Mouse (Mus musculus) embryonic fibroblast, embryonic 13.5 days (primary cell): Measurements from ENCODE around the gene Rufy4. TPM values are rescaled to one million over a fixed set of nuclear protein-coding genes. Genes with fewer than 3 reads are reported as not detected.

ENCODE experiments used
- H3K27ac ChIP-seq: 2 replicates; pipeline ENCODE4 v1.5.1; 2012; ENCODE audit warnings: low read length, control low read depth, inconsistent platforms; ENCODE audit not compliant: insufficient read depth
- H3K4me1 ChIP-seq: 2 replicates; pipeline ENCODE4 v1.6.1; 2011; ENCODE audit warnings: low read length; ENCODE audit not compliant: control insufficient read depth, insufficient read depth
- H3K4me3 ChIP-seq: 2 replicates; pipeline ENCODE4 v1.5.1; 2011; ENCODE audit warnings: mild to moderate bottlenecking, control low read depth, low read length; ENCODE audit not compliant: insufficient read depth
- CTCF ChIP-seq: IDR thresholded peaks from 2 replicates; pipeline ENCODE4 v1.5.1; 2011; ENCODE audit warnings: mild to moderate bottlenecking, control low read depth, low read length, moderate library complexity, borderline replicate concordance; ENCODE audit not compliant: insufficient read depth
- POLR2A ChIP-seq: IDR thresholded peaks from 2 replicates; pipeline ENCODE4 v1.6.1; 2011; ENCODE audit warnings: low read depth, mild to moderate bottlenecking, control low read depth, low read length, moderate library complexity
- polyA plus RNA-seq: library from polyadenylated mRNA; stranded (reverse); fragments of >200 nt; gene quantifications from 2 replicates; pipeline ENCODE4 v1.2.4, GENCODE M21; 2011; ENCODE audit warnings: low read depth; ENCODE audit not compliant: missing spikeins, insufficient read length

Rufy4 gene
- polyA plus RNA-seq, 1 experiment = 0.56 TPM

DNA sequence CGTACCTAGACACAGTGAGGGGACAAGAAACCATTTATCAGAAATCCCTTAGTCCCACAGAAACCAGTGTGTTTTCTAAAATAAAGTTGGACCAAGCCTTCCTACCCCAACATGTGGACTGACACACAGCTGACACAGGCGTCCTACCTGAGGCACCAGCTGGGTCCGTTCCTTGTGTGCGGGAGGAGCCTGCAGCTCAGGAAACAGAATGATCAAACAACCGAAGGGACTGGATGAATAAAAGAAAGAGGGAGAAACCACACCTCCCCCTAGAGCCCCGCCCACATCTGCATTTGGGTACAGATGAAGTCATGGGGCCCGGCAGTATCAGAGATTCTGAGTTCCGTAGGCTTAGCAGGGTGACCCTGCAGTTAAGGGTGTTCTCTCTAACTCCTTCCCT is 69.1 kb downstream of the Rufy4 start, which contains the start of gene Cxcr1:
Gene Cxcr1, minus strand, starts transcription at position 187 of the 400 bp plus-strand sequence.
- H3K27ac ChIP-seq = no peak within 1 kb of the TSS
- no peaks in the 10 kb centered on the region for H3K4me1 ChIP-seq
- TF ChIP-seq POLR2A = no peak
- no peak within 1 kb of the TSS for H3K4me3 ChIP-seq

DNA sequence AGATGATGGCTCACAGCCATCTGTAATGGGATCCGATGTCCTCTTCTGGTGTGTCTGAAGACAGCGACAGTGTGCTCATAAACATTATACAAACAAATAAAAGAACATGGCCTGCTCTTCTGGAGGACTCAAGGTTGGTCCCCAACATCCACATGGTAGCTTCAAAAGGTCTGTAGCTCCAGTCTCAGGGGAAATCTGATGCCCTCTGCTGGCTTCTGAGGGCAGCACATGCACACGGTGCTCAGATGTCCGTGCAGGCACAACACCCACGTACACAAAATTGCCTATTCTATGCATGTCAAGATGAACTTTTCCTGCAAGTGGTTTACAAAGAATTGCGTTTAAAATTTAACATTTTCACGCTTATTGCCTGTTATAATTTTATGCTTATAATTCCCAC is 70.6 kb downstream of the Rufy4 start:
- H3K4me3 ChIP-seq = no peak overlapping the region
- H3K4me1 ChIP-seq = peaks cover 4% of the 10 kb centered on the region; the same call in 1 of the 2 replicates
- H3K27ac ChIP-seq = no peak overlapping the region
- TF ChIP-seq POLR2A = no peak
- TF ChIP-seq CTCF = peak; percentile 50; the same call in 1 of the 2 replicates

DNA sequence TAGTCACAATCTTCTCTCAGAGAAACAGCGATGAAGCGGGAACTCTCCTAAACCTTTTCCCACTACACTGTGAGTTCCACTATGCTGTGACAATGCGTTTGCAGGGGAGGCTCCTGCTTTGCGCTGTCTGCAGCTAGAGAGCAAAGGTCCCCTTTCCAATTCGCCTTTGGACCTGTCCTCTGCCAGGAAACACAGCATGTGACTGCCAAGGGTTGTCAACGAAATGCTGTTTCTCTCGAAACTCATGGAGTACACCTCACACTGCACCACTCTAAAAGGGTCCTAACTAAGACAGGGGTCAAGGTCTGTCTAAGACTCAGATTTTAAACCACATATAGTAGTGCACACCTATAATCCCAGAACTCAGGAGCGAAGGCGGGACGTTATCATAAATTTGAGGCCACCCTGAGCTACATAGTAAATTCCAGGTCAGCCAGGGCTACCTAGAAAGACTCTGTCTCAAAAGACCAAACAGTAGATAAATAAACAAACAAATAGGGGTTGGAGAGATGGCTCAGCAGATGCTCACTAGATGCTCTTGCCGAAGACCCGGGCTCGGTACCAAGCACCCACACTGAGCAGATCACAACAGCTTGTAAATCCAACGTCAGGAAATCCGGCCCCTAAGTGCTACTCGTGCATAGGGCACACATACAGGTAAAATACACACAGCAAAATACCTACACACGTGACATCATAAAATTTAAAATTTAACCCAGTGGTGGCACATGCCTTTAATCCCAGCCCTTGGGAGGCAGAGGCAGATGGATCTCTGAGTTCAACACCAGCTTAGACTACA is 71.5 kb downstream of the Rufy4 start:
- peaks cover 4% of the 10 kb centered on the region; the same call in 1 of the 2 replicates for H3K4me1 ChIP-seq
- no peak overlapping the region for H3K27ac ChIP-seq
- no peak for TF ChIP-seq POLR2A
- H3K4me3 ChIP-seq = no peak overlapping the region

Other genes with a start within 250 kb of the Rufy4 start
- 122 and 198 TPM in 2 replicates for gene Tns1, start 1.1 kb upstream of the Rufy4 start, polyA plus RNA-seq
- not detected in 2 replicates for gene Cxcr2, start 28.4 kb downstream of the Rufy4 start, polyA plus RNA-seq
- not detected in 2 replicates for gene Cxcr1, start 69.1 kb downstream of the Rufy4 start, polyA plus RNA-seq
- 446 and 515 TPM in 2 replicates for gene Arpc2, start 110.5 kb downstream of the Rufy4 start, polyA plus RNA-seq
- gene Gpbar1, start 153.0 kb downstream of the Rufy4 start, polyA plus RNA-seq = 0.92 and 1.3 TPM in 2 replicates
- gene Aamp, start 159.2 kb downstream of the Rufy4 start, polyA plus RNA-seq = 85.7 and 90.3 TPM in 2 replicates
- 19.6 and 21.5 TPM in 2 replicates for gene Pnkd, start 159.4 kb downstream of the Rufy4 start, polyA plus RNA-seq
- 88.6 and 115 TPM in 2 replicates for gene Tmbim1, start 180.1 kb downstream of the Rufy4 start, polyA plus RNA-seq
- 3.6 and 3.7 TPM in 2 replicates for gene Catip, start 236.6 kb downstream of the Rufy4 start, polyA plus RNA-seq
- gene Slc11a1, start 249.7 kb downstream of the Rufy4 start, polyA plus RNA-seq = 1.1 TPM in 1 of 2 replicates, not detected in the other